Mouse (Mus musculus) hindbrain, embryonic 11.5 days (tissue): ENCODE measurements around the gene Lrriq3. TPM values are rescaled to one million over a fixed set of nuclear protein-coding genes. Genes with fewer than 3 reads are reported as not detected.

Experiments used
- ATAC-seq: fragments of 200-750 bp; cut with Nextera tagmentation; 2 replicates; pipeline ENCODE4 v1.8.0; 2017; ENCODE audit warnings: mild to moderate bottlenecking, moderate TSS enrichment, moderate library complexity; ENCODE audit not compliant: low FRiP score
- DNase-seq: peaks from one replicate; pipeline ENCODE4 v3.0.0-alpha.2; 2015; ENCODE audit warnings: low spot score
- H3K27ac ChIP-seq: fragments of 300-500 bp; sonication (generic); 2 replicates; pipeline ENCODE4 v1.5.1; 2014; ENCODE audit warnings: mild to moderate bottlenecking, low read depth, low read length
- H3K27me3 ChIP-seq: fragments of 300-500 bp; sonication (generic); 2 replicates; pipeline ENCODE4 v1.6.1; 2014; ENCODE audit warnings: mild to moderate bottlenecking, low read length, moderate library complexity, mixed read lengths; ENCODE audit not compliant: control insufficient read depth, insufficient read depth
- H3K36me3 ChIP-seq: fragments of 300-500 bp; sonication (generic); 2 replicates; pipeline ENCODE4 v1.6.1; 2014; ENCODE audit warnings: mild to moderate bottlenecking, low read length, moderate library complexity, mixed read lengths; ENCODE audit not compliant: control insufficient read depth, insufficient read depth
- H3K4me1 ChIP-seq: fragments of 300-500 bp; sonication (generic); replicated peaks from 2 replicates; pipeline ENCODE4 v1.6.1; 2014; ENCODE audit warnings: low read length, mixed read lengths; ENCODE audit not compliant: control insufficient read depth, insufficient read depth
- H3K4me2 ChIP-seq: fragments of 300-500 bp; sonication (generic); replicated peaks from 2 replicates; pipeline ENCODE4 v1.6.1; 2014; ENCODE audit warnings: mild to moderate bottlenecking, low read depth, low read length
- H3K4me3 ChIP-seq: fragments of 300-500 bp; sonication (generic); 2 replicates; pipeline ENCODE4 v1.5.1; 2014; ENCODE audit warnings: low read depth, low read length
- H3K9ac ChIP-seq: fragments of 300-500 bp; sonication (generic); 2 replicates; pipeline ENCODE4 v1.6.1; 2014; ENCODE audit warnings: low read depth, low read length
- H3K9me3 ChIP-seq: fragments of 300-500 bp; sonication (generic); 2 replicates; pipeline ENCODE4 v1.6.1; 2016; ENCODE audit warnings: low read length; ENCODE audit not compliant: control insufficient read depth
- WGBS: fragments of 180-500 bp; shearing (Covaris S2); extraction: QIAGEN DNeasy Blood & Tissue Kit; methylation state at CpG from one replicate; pipeline ENCODE4 v1.1.7; 2014; 5-methylcytosine and 5-hydroxymethylcytosine counted together
- polyA plus RNA-seq: library from polyadenylated mRNA; unstranded; fragments of >200 nt; fragmentation: Nextera tagmentation; extraction: Ambion mirVana; gene quantifications from 2 replicates; pipeline ENCODE4 v1.2.1, GENCODE M21; 2014

The Lrriq3 gene
- polyA plus RNA-seq, 1 experiment from 2014 or later: 1.5 TPM

GRCm38 (mm10) chr3:155077908-155078307, 15.3 kb upstream of the Lrriq3 start:
- Histone ChIP-seq H3K4me1 (no peaks in the 10 kb centered on the region), H3K27me3 (no peaks in the 10 kb centered on the region), H3K4me3 (no peak overlapping the region), H3K4me2 (no peak overlapping the region), H3K9ac (no peak overlapping the region), H3K9me3 (no peaks in the 10 kb centered on the region), H3K27ac (no peak overlapping the region), H3K36me3 (no peaks in the 10 kb centered on the region)
- WGBS: 85% methylated on average over 4 of the region's 4 CpGs
- DNase-seq (no peak), ATAC-seq (no peak)

DNA sequence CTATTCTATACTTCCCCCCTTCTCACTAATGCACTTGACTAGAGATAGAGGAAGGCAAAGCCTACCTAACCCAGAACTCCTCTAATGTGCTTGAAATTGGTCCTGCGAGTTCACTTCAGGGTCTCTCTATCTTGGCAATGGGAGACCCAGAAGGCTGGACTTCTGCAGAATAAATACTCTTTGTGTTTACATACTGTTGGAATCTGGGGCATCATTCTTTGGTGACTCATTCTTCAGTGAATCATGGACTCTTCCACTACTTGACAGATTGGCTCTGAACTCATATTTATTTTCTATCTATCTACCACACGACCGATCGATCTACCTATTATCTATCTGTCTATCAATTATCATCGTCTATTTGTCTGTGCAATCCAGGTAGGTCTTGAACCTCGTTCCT, 1.2 kb upstream of the Lrriq3 start:
- Histone ChIP-seq H3K4me3 (no peak overlapping the region; the same call in 1 of the 2 replicates), H3K4me2 (peak overlapping the region; percentile 58; the same call in 1 of the 2 replicates), H3K9me3 (no peaks in the 10 kb centered on the region), H3K27ac (no peak overlapping the region), H3K9ac (no peak overlapping the region), H3K4me1 (no peaks in the 10 kb centered on the region; the same call in 1 of the 2 replicates), H3K36me3 (no peaks in the 10 kb centered on the region), H3K27me3 (no peaks in the 10 kb centered on the region)
- WGBS: 95% methylated on average over 6 of the region's 6 CpGs
- no peak for ATAC-seq
- no peak for DNase-seq

DNA sequence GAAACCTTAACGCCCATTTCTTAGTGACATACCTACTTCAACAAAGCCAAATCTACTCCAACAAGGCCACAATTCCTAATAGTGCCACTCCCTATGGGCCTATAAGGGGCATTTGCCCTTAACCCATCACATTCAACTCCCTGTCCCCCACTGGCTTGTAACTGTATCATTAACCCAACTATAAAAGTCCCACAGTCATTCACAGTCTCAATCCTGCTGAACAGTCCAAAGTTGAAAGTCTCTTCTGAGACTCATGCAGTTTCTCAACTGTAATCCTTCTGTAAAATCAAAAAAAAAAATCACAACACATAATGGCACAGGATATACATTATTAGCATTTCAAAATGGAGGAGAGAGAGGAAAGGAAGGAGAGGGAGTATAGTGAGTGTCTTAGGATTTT, 6.0 kb downstream of the Lrriq3 start:
- Histone ChIP-seq H3K4me2 (no peak overlapping the region), H3K27me3 (no peaks in the 10 kb centered on the region), H3K4me3 (no peak overlapping the region), H3K27ac (no peak overlapping the region), H3K36me3 (no peaks in the 10 kb centered on the region), H3K4me1 (no peaks in the 10 kb centered on the region), H3K9me3 (no peaks in the 10 kb centered on the region), H3K9ac (no peak overlapping the region)
- no peak for ATAC-seq
- WGBS: 78% methylated on average over 1 of the region's 1 CpGs
- no peak for DNase-seq

GRCm38 (mm10) chr3:155105957-155106356, 12.7 kb downstream of the Lrriq3 start:
- ATAC-seq (peak; percentile 40; the same call in 1 of the 2 replicates), DNase-seq (no peak)
- no peaks in the 10 kb centered on the region for H3K9me3 ChIP-seq
- H3K27me3 ChIP-seq: no peaks in the 10 kb centered on the region
- 60% methylated on average over 1 of the region's 1 CpGs for WGBS
- no peak overlapping the region for H3K27ac ChIP-seq
- no peaks in the 10 kb centered on the region for H3K4me1 ChIP-seq
- no peaks in the 10 kb centered on the region for H3K36me3 ChIP-seq
- no peak overlapping the region for H3K4me3 ChIP-seq
- no peak overlapping the region for H3K4me2 ChIP-seq
- H3K9ac ChIP-seq: no peak overlapping the region

DNA sequence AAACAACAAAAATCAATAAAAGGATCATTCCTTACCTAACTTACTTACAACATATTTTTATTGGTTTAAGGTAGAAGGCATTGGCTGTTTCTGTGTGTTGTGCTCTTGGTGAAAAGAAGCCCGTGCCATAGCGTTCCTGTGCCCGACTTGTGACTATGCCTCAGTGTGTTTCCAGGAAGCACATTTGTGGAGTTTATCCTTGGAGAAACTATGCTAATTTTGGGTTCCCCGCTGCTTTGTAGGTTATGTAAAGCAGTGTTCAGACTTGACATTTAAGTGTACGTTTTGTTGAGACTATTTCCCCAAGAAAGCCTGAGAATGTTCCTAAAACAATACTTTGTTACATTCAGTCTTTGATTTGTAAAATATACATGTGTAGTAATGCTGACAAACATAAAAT, 44.5 kb downstream of the Lrriq3 start:
- 90% methylated on average over 5 of the region's 5 CpGs for WGBS
- no peak for DNase-seq
- ATAC-seq: no peak
- H3K27me3 ChIP-seq: no peaks in the 10 kb centered on the region
- no peak overlapping the region for H3K4me2 ChIP-seq
- H3K27ac ChIP-seq: no peak overlapping the region
- H3K36me3 ChIP-seq: no peaks in the 10 kb centered on the region
- no peaks in the 10 kb centered on the region for H3K9me3 ChIP-seq
- no peak overlapping the region for H3K9ac ChIP-seq
- no peaks in the 10 kb centered on the region for H3K4me1 ChIP-seq
- no peak overlapping the region for H3K4me3 ChIP-seq

GRCm38 (mm10) chr3:155141047-155141446, 47.8 kb downstream of the Lrriq3 start:
- ATAC-seq (no peak), DNase-seq (no peak)
- Histone ChIP-seq H3K4me3 (no peak overlapping the region), H3K9me3 (no peaks in the 10 kb centered on the region), H3K27me3 (no peaks in the 10 kb centered on the region), H3K9ac (no peak overlapping the region), H3K4me1 (no peaks in the 10 kb centered on the region), H3K27ac (no peak overlapping the region), H3K4me2 (no peak overlapping the region), H3K36me3 (no peaks in the 10 kb centered on the region)
- 89% methylated on average over 11 of the region's 11 CpGs for WGBS

DNA sequence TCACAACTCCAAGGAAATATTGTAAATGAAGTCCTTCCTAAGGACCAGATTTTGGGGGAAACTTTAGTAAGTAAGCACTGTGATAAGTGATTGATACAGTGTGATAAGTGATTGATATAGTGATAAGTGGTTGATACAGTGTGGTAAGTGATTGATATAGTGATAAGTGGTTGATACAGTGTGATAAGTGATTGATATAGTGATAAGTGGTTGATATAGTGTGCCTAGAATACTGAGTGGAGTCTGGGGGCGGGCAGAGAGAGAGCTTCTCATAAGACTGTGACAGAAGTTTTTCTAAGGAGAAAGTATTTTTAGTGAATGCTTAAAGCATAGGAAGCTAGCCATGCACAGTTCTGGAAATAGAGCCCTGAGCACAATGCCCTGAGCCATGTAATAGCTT, 51.1 kb downstream of the Lrriq3 start:
- H3K9me3 ChIP-seq: no peaks in the 10 kb centered on the region
- H3K9ac ChIP-seq: no peak overlapping the region
- no peak overlapping the region for H3K4me2 ChIP-seq
- H3K36me3 ChIP-seq: no peaks in the 10 kb centered on the region
- ATAC-seq: no peak
- H3K27me3 ChIP-seq: no peaks in the 10 kb centered on the region
- H3K4me1 ChIP-seq: no peaks in the 10 kb centered on the region
- WGBS: 76% methylated on average over 1 of the region's 1 CpGs
- no peak overlapping the region for H3K27ac ChIP-seq
- no peak for DNase-seq
- no peak overlapping the region for H3K4me3 ChIP-seq

DNA sequence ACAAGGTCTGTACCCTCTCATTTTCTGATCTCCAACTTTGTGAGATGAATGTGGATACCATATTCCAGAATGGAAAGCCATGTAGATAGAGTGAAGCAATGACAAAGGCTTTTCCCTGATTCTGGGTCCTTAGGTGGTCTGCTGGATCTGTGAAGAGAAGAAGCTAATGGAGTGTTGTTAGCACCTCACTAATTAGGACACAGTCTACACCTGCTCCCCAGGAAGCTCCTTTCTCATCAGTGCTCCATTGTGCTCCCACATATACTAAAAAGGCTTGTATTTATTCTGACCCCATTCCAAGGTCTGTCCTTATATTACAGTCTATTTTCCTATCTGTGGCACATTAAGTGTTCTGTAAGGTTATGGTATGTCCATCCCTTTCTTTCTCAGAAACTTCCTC, 68.6 kb downstream of the Lrriq3 start:
- no peaks in the 10 kb centered on the region for H3K4me1 ChIP-seq
- ATAC-seq: no peak
- no peak for DNase-seq

DNA sequence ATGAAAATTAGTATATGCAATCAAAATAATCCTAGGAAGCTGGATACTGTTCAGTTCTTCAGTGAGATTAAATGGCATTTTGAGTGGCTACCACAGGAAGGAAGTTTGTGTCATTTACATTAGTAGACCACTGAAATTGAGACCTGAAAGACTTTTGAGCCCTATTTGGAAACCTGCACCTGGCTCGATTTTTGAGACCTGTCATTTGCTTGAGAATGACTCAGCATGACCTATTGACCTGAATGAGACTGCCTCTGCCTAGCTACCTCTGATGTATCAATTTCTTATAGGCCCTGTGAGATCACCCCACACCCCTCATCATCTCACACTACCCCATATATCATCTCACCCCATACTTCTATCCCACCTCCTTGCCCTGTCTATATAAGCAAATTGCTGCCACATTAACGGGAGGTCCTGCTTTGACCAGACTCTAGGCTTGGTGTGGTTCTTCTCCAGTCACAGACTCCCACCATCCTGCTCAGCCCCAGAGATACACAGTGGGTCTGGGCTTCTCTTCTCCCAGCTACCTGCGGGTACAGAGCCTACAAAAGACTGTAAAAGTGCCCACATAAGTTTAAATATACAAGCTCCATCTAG, 87.2 kb downstream of the Lrriq3 start:
- WGBS: 76% methylated on average over 3 of the region's 3 CpGs
- H3K4me2 ChIP-seq: no peak overlapping the region
- no peaks in the 10 kb centered on the region for H3K9me3 ChIP-seq
- no peak overlapping the region for H3K4me3 ChIP-seq
- no peaks in the 10 kb centered on the region for H3K36me3 ChIP-seq
- H3K4me1 ChIP-seq: no peaks in the 10 kb centered on the region
- no peak overlapping the region for H3K9ac ChIP-seq
- no peaks in the 10 kb centered on the region for H3K27me3 ChIP-seq
- H3K27ac ChIP-seq: no peak overlapping the region
- no peak for ATAC-seq
- no peak for DNase-seq

More for the DNA sequence above, 68.6 kb downstream of the Lrriq3 start:
- Histone ChIP-seq H3K27ac (no peak overlapping the region), H3K36me3 (no peaks in the 10 kb centered on the region), H3K9ac (no peak overlapping the region), H3K4me2 (no peak overlapping the region), H3K4me3 (no peak overlapping the region), H3K27me3 (no peaks in the 10 kb centered on the region), H3K9me3 (0 out of 2 replicates have a peak, but pooled peaks cover 2% of the 10 kb centered on the region)
